Mouse (Mus musculus) midbrain, embryonic 13.5 days (tissue): ENCODE measurements around the gene Taf9b. TPM values are rescaled to one million over a fixed set of nuclear protein-coding genes. Genes with fewer than 3 reads are reported as not detected.

ENCODE experiments used
- ATAC-seq: fragments of 200-750 bp; cut with Nextera tagmentation; 2 replicates; pipeline ENCODE4 v1.8.0; 2017; ENCODE audit warnings: mild to moderate bottlenecking, moderate TSS enrichment, moderate library complexity
- H3K27ac ChIP-seq: fragments of 300-500 bp; sonication (generic); 2 replicates; pipeline ENCODE4 v1.5.1; 2015; ENCODE audit warnings: inconsistent platforms, mild to moderate bottlenecking, moderate library complexity
- H3K27me3 ChIP-seq: fragments of 300-500 bp; sonication (generic); 2 replicates; pipeline ENCODE4 v1.6.1; 2015; ENCODE audit warnings: mild to moderate bottlenecking, inconsistent platforms
- H3K36me3 ChIP-seq: fragments of 300-500 bp; sonication (generic); 2 replicates; pipeline ENCODE4 v1.6.1; 2015; ENCODE audit warnings: mild to moderate bottlenecking, inconsistent platforms
- H3K4me1 ChIP-seq: fragments of 300-500 bp; sonication (generic); replicated peaks from 2 replicates; pipeline ENCODE4 v1.6.1; 2015; ENCODE audit warnings: inconsistent platforms
- H3K4me2 ChIP-seq: fragments of 300-500 bp; sonication (generic); replicated peaks from 2 replicates; pipeline ENCODE4 v1.6.1; 2015; ENCODE audit warnings: moderate library complexity, mild to moderate bottlenecking, inconsistent platforms
- H3K4me3 ChIP-seq: fragments of 300-500 bp; sonication (generic); replicated peaks from 2 replicates; pipeline ENCODE4 v1.5.1; 2015; ENCODE audit warnings: mild to moderate bottlenecking, inconsistent platforms
- H3K9ac ChIP-seq: fragments of 300-500 bp; sonication (generic); replicated peaks from 2 replicates; pipeline ENCODE4 v1.6.1; 2015; ENCODE audit warnings: mild to moderate bottlenecking, inconsistent platforms
- H3K9me3 ChIP-seq: fragments of 300-500 bp; sonication (generic); 2 replicates; pipeline ENCODE4 v1.6.1; 2016; ENCODE audit warnings: mild to moderate bottlenecking, inconsistent platforms
- WGBS: fragments of 180-500 bp; shearing (Covaris S2); methylation state at CpG from one replicate; pipeline ENCODE4 v1.1.7; 2015; 5-methylcytosine and 5-hydroxymethylcytosine counted together
- polyA plus RNA-seq: library from polyadenylated mRNA; unstranded; fragments of >200 nt; fragmentation: Nextera tagmentation; extraction: Ambion mirVana; gene quantifications from 2 replicates; pipeline ENCODE4 v1.2.1, GENCODE M21; 2015

Taf9b gene
- polyA plus RNA-seq, 1 experiment from 2014 or later: 12.1 TPM

DNA sequence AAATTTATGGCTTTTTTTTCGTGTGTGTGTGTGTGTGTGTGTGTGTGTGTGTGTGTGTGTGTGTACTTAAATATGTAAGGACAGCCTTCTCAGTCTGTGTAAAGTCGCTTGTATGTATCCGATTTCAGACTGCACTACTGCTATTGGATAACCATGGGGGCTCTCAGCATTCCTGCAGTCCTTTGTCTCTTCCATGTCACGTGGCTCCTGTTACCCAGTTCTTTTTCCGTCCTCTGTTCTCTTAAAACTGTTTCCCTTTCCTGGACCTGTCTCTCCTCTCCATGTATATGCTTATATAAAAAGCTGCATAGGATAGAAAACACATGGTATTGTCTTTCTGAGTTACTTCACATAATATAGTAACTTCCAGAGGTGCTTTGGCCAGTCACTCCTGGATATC, 35.3 kb downstream of the Taf9b start:
- Histone ChIP-seq H3K4me2 (peak overlapping the region; percentile 41), H3K9me3 (no peaks in the 10 kb centered on the region), H3K4me3 (no peak overlapping the region), H3K36me3 (no peaks in the 10 kb centered on the region), H3K4me1 (peaks cover 31% of the 10 kb centered on the region), H3K27ac (peak overlapping the region; percentile 83), H3K27me3 (no peaks in the 10 kb centered on the region; the same call in 1 of the 2 replicates), H3K9ac (no peak overlapping the region)
- 13% methylated on average over 5 of the region's 5 CpGs for WGBS
- no peak for ATAC-seq

DNA sequence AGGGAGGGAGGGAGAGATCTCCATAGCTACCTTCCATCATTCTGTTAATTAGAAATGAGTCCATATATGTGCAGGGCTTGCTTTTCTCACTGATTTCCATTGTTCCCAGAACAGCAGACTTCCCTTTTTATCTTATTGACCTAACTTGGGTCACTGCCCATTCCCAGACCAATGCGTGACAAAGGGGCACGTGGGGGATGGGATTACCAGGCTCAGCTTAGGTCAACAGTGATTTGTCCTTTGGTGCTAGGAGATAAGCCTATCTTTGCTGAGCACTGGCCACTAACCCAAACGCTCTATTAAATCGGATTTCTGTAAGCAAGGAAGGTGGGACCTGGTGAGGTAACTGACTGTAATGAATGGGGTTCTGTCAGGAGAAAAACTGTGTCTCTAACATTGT, 36.7 kb downstream of the Taf9b start:
- Histone ChIP-seq H3K27me3 (no peaks in the 10 kb centered on the region; the same call in 1 of the 2 replicates), H3K9ac (no peak overlapping the region), H3K36me3 (no peaks in the 10 kb centered on the region), H3K4me3 (no peak overlapping the region), H3K4me1 (peaks cover 20% of the 10 kb centered on the region), H3K27ac (no peak overlapping the region), H3K4me2 (no peak overlapping the region), H3K9me3 (no peaks in the 10 kb centered on the region)
- WGBS: 23% methylated on average over 4 of the region's 4 CpGs
- ATAC-seq: no peak

DNA sequence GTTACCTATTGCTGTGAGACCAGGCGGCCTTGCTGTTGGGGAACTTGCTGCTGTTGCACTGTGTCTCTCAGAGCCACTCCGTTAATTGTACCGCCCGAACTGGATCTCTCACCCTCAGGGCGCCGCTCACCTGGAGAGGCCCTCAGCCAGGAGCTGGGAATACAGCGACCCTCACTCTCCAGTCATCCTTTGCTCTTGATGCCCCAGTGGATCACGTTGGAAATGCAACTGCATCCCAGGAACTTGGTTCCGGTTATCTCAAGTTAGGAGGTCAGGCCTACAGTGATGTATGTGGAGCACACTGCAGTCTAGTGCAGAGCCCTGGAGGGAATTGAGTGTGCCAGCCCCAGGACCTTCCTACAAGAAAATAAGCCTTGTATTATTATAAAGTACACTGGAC, 44.6 kb downstream of the Taf9b start:
- H3K27me3 ChIP-seq: no peaks in the 10 kb centered on the region
- H3K9ac ChIP-seq: no peak overlapping the region
- no peak overlapping the region for H3K4me2 ChIP-seq
- WGBS: 63% methylated on average over 9 of the region's 9 CpGs
- no peaks in the 10 kb centered on the region for H3K36me3 ChIP-seq
- H3K9me3 ChIP-seq: no peaks in the 10 kb centered on the region
- no peak for ATAC-seq
- no peaks in the 10 kb centered on the region for H3K4me1 ChIP-seq
- H3K4me3 ChIP-seq: no peak overlapping the region
- no peak overlapping the region for H3K27ac ChIP-seq

DNA sequence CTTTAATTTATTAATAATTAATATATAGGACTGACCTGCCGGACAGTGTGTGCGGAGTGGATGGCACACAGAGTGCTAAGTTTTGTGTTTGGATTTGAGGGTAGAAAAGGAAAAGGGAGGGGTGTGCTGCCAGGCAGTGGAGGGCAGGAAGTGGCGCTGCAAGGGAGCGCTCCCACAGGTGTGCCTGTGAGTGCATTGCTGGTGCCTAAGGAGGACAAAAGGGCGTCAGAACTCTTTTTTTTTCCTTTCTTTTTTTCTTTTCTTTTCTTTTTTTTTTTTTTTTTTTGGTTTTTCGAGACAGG, 49.2 kb downstream of the Taf9b start:
- Histone ChIP-seq H3K4me2 (peak overlapping the region; percentile 45), H3K36me3 (no peaks in the 10 kb centered on the region), H3K4me1 (no peaks in the 10 kb centered on the region), H3K4me3 (peak overlapping the region; percentile 31), H3K27me3 (no peaks in the 10 kb centered on the region), H3K9me3 (no peaks in the 10 kb centered on the region), H3K27ac (no peak overlapping the region), H3K9ac (no peak overlapping the region)
- 65% methylated on average over 6 of the region's 6 CpGs for WGBS
- peak; percentile 55 for ATAC-seq

DNA sequence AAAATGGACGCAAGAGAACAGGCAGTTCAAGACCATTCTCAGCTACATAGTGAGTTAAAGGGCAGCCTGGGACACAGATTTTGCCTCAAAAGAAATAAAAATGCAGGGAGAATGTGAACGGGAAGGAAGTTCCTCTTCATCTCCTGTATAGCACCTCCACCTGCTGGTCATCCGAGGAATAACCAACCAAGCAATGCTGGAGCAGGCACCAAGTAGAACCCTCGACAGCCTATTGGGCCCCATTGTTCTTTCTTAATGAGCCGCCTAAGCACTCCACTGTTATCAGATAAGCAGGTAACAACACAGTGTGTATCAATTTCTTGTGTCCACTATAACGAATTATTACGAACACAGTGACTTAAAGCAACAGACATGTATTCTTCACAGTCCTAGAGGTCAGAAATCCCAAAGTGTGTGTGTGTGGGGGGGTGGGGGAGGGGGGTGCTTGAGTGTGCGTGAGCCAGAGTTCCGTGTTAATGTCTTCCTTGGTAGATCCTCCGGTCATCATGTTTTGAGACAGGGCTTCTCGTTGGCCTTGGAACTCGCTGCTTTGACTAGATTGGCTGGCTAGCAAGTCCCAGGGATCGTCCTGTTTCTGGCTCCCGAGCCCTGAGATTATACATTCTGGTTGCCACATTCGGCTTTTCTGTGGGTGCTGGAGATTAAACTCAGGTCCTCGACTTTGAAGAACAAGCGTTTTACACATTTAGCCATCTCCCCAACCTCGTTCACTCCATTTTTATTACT, 49.7 kb downstream of the Taf9b start:
- ATAC-seq: peak; percentile 84
- Histone ChIP-seq H3K27me3 (no peaks in the 10 kb centered on the region), H3K4me1 (no peaks in the 10 kb centered on the region), H3K4me2 (peak overlapping the region; percentile 45), H3K4me3 (peak overlapping the region; percentile 31), H3K27ac (no peak overlapping the region), H3K9ac (no peak overlapping the region), H3K9me3 (no peaks in the 10 kb centered on the region), H3K36me3 (no peaks in the 10 kb centered on the region)
- 22% methylated on average over 18 of the region's 18 CpGs for WGBS

DNA sequence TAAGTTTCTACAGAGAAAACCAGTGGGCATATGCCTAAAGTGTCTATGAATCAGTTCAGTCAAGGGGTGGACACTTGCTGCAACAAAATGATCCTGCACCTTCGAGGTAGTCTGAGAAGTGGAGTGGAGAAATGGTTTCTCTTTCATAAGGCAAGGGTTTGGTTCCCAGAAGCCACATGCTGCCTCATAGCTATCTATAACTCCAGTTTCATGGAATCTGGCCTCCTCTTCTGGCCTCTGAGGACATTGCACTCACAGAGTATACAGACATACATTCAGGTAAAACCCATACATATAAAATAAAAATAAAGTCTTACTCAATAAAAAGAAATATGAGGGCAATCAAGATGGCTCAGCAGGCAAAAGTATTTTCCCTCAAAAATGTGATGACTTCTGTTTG, 55.9 kb downstream of the Taf9b start:
- Histone ChIP-seq H3K4me2 (no peak overlapping the region), H3K9ac (no peak overlapping the region), H3K27me3 (no peaks in the 10 kb centered on the region), H3K36me3 (no peaks in the 10 kb centered on the region), H3K9me3 (no peaks in the 10 kb centered on the region), H3K4me3 (no peak overlapping the region), H3K4me1 (no peaks in the 10 kb centered on the region), H3K27ac (no peak overlapping the region)
- 80% methylated on average over 1 of the region's 1 CpGs for WGBS
- no peak for ATAC-seq

DNA sequence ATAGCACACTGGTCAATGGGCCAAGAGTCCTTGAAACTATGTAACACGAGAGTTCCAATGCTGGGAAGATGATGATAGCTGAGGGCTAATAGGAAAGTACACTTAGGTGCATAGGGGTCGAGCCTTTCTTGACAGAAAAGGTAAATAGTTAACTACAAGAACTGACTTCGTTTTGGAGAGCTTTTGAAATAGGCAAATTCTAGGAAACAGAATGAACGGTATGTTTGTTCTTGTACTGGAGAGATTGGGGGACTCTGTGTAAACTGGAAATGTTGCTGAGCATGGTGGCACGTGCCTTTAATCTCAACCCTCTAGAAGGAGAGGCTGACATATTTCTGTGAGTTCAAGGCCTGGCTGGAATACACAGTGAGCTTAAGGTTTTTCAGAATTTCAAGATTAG, 56.4 kb downstream of the Taf9b start:
- Histone ChIP-seq H3K4me2 (no peak overlapping the region), H3K9ac (no peak overlapping the region), H3K4me3 (no peak overlapping the region), H3K36me3 (no peaks in the 10 kb centered on the region), H3K4me1 (no peaks in the 10 kb centered on the region), H3K9me3 (no peaks in the 10 kb centered on the region), H3K27me3 (no peaks in the 10 kb centered on the region), H3K27ac (no peak overlapping the region)
- no peak for ATAC-seq
- WGBS: 78% methylated on average over 5 of the region's 5 CpGs

DNA sequence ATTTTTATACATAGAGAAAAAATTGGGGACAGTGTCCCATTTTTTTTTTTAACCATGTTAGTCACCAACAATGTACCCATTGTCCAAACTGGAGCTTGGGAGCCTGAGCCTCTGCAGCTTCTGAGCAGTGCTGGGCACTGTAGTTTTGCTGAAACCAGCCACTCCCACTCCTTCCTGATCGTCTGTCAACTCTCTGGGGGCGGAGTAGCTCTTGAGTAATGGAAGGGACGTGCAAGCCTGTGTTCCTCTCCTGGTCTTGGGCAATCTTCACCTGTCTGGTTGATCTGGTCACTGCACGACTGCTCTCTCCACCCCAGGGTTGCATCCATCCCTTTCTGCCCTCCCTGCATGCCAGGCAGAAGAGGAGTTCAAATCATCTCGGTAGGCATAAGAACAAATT, 57.0 kb downstream of the Taf9b start:
- WGBS: 67% methylated on average over 5 of the region's 5 CpGs
- no peaks in the 10 kb centered on the region for H3K27me3 ChIP-seq
- H3K9ac ChIP-seq: no peak overlapping the region
- H3K4me1 ChIP-seq: no peaks in the 10 kb centered on the region
- H3K36me3 ChIP-seq: no peaks in the 10 kb centered on the region
- no peaks in the 10 kb centered on the region for H3K9me3 ChIP-seq
- H3K27ac ChIP-seq: no peak overlapping the region
- no peak overlapping the region for H3K4me2 ChIP-seq
- no peak for ATAC-seq
- no peak overlapping the region for H3K4me3 ChIP-seq

Other genes starting within 250 kb of the Taf9b start
- gene Magt1, start 209.3 kb downstream of the Taf9b start, polyA plus RNA-seq: 25.7 and 26.1 TPM in 2 replicates
- 334 and 374 TPM in 2 replicates for gene Cox7b, start 205.5 kb downstream of the Taf9b start, polyA plus RNA-seq
- gene Atp7a, start 193.9 kb downstream of the Taf9b start, polyA plus RNA-seq: 19.2 and 20.0 TPM in 2 replicates
- 0.17 and 0.21 TPM in 2 replicates for gene Tlr13, start 78.0 kb downstream of the Taf9b start, polyA plus RNA-seq
- 263 and 273 TPM in 2 replicates for gene Pgk1, start 34.1 kb downstream of the Taf9b start, polyA plus RNA-seq
- gene Fnd3c2, start 34.2 kb upstream of the Taf9b start, polyA plus RNA-seq: not detected in 2 replicates